In the genomic region with DNA sequence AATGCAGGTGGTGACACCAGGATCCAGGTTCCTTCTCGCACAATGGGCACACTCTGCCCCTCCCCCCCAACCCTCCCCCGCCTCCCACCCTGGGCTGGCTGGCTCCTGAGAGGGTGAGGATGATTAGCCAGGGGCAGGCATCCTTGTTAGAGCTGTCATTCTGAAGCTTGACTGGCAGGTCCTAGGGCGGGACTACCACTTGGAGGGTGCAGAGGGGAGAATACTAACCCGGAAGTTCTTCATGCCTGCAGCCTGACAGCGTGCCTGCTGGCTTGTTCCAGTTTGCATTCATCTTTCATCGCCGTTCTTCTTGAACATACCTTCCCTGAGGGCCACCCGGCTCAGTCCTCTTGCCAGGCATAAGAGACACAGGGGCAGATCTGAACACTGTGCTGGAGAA, we compare ENCODE assay signal across 21 mouse cellular contexts.
DNase-seq lines count a peak whose midpoint lies in the region; ATAC-seq and TF ChIP-seq lines count a peak whose summit lies in the region.
"Had no signal": no experiment of that assay in that cellular context is flagged by ENCODE, and none has a peak within 500 bp of the region (broad histone marks: within the 10 kb centered on the region; RNA-seq: fewer than 3 reads in every experiment).

No protein-coding gene starts in this region.

- H3K4me3 ChIP-seq in gastrocnemius, adult 2 months, result no peak overlapping the region
- H3K4me3 ChIP-seq in CH12.LX (replicated peaks in 1 of 3; ENCODE audit: low read depth in 2 of 3, low read length in 2 of 3, poor library complexity in 1 of 3), result peak overlapping the region in 1 of 3 experiments; percentile 31
- H3K4me3 ChIP-seq in embryonic facial prominence, embryonic 11.5 days (ENCODE audit: low read depth, low read length), result no peak overlapping the region
- no peak overlapping the region for H3K4me3 ChIP-seq in forebrain, postnatal 0 days (ENCODE audit: low read depth, low read length)
- H3K4me3 ChIP-seq in cerebellum, adult 2 months (replicated peaks; ENCODE audit: insufficient read depth, low read depth, low read length), result no peak overlapping the region
- H3K4me3 ChIP-seq: embryonic facial prominence, embryonic 15.5 days; hindbrain, embryonic 15.5 days; limb, embryonic 15.5 days had no signal

- intact Hi-C loops in gastrocnemius, adult 2 months (cut with DNase I), result no loop called here
- intact Hi-C loops in gastrocnemius, postnatal 36 days (cut with DNase I), result no loop called here

- no peak overlapping the region for H3K27ac ChIP-seq in gastrocnemius, adult 2 months
- no peak overlapping the region for H3K27ac ChIP-seq in CH12.LX (ENCODE audit: insufficient read depth, low read depth)
- H3K27ac ChIP-seq in embryonic facial prominence, embryonic 11.5 days (replicated peaks; ENCODE audit: low read depth, low read length), result no peak overlapping the region
- H3K27ac ChIP-seq in forebrain, postnatal 0 days (ENCODE audit: low read depth, low read length), result peak overlapping the region; percentile 88
- no peak overlapping the region for H3K27ac ChIP-seq in cerebellum, adult 2 months (ENCODE audit: insufficient read depth, low read length)
- H3K27ac ChIP-seq: embryonic facial prominence, embryonic 15.5 days; limb, embryonic 15.5 days had no signal

- 28% methylated on average over 8 of the region's 8 CpGs for WGBS in embryonic facial prominence, embryonic 11.5 days
- WGBS in forebrain, postnatal 0 days, result 36% methylated on average over 8 of the region's 8 CpGs
- 68% methylated on average over 8 of the region's 8 CpGs for WGBS in cerebellum, adult 2 months

- no peak overlapping the region; the same call in 1 of the 2 replicates for H3K9ac ChIP-seq in CH12.LX (ENCODE audit: insufficient read depth, low read depth)
- H3K9ac ChIP-seq in embryonic facial prominence, embryonic 11.5 days (replicated peaks; ENCODE audit: low read length), result no peak overlapping the region
- H3K9ac ChIP-seq in forebrain, postnatal 0 days, result no peak overlapping the region
- H3K9ac ChIP-seq: embryonic facial prominence, embryonic 15.5 days; hindbrain, embryonic 15.5 days; limb, embryonic 15.5 days had no signal

- DNase-seq in gastrocnemius, adult 2 months, result peak; percentile 3
- no peak for DNase-seq in gastrocnemius, postnatal 36 days
- DNase-seq in CH12.LX (ENCODE audit: extremely low read depth), result peak; percentile 1
- peak; percentile 36 for DNase-seq in embryonic facial prominence, embryonic 11.5 days (ENCODE audit: low spot score)
- no peak for DNase-seq in forebrain, postnatal 0 days
- no peak for DNase-seq in lung, postnatal 36 days
- no peak for DNase-seq in cerebellum, adult 2 months
- DNase-seq in frontal cortex, adult 2 months (ENCODE audit: extremely low spot score in 1 of 2, low spot score in 1 of 2), result no peak
- DNase-seq: adrenal gland, postnatal 10 days; cerebellum, adult 11-12 months; cerebellum, postnatal 36 days; gastrocnemius, postnatal 14 days; heart, postnatal 10 days; kidney, adult 11 months; kidney, postnatal 14 days; lung, postnatal 14 days; right cerebral cortex, postnatal 4 days; thymus, postnatal 4 days had no signal

- dilution Hi-C loops in CH12.LX (cut with MboI; ENCODE audit: extremely low pct_ligation_motif_present, extremely low pct_unique_long_range_greater_than_20kb, low sequenced_read_pairs), result no loop called here

- no peak for ATAC-seq in embryonic facial prominence, embryonic 11.5 days (replicated peaks; ENCODE audit: insufficient number of reproducible peaks, low FRiP score, low TSS enrichment, low read depth)
- ATAC-seq in forebrain, postnatal 0 days, result no peak

- no peaks in the 10 kb centered on the region for H3K79me2 ChIP-seq in CH12.LX (replicated peaks; ENCODE audit: control insufficient read depth, extremely low read depth, insufficient read depth, poor library complexity, severe bottlenecking)

- H3K36me3 ChIP-seq in CH12.LX (replicated peaks in 1 of 2; ENCODE audit: control insufficient read depth in 1 of 2, insufficient read depth in 1 of 2, low read length in 1 of 2), result no peaks in the 10 kb centered on the region
- no peaks in the 10 kb centered on the region for H3K36me3 ChIP-seq in embryonic facial prominence, embryonic 11.5 days (replicated peaks; ENCODE audit: control insufficient read depth, insufficient read depth, low read depth, low read length)
- no peaks in the 10 kb centered on the region; the same call in 1 of the 2 replicates for H3K36me3 ChIP-seq in forebrain, postnatal 0 days (ENCODE audit: insufficient read depth)
- H3K36me3 ChIP-seq: embryonic facial prominence, embryonic 15.5 days; hindbrain, embryonic 15.5 days; limb, embryonic 15.5 days had no signal

- no peak for TF ChIP-seq EP300 in CH12.LX (IDR thresholded peaks at IDR 0.05; ENCODE audit: low read length)

- no peak for TF ChIP-seq CTCF in gastrocnemius, adult 2 months (IDR thresholded peaks at IDR 0.05)
- no peak for TF ChIP-seq CTCF in CH12.LX (conservative IDR thresholded peaks at IDR 0.05 in 1 of 2, IDR thresholded peaks at IDR 0.05 in 1 of 2; ENCODE audit: low read depth in 2 of 2, low read length in 2 of 2)
- TF ChIP-seq CTCF in forebrain, postnatal 0 days (IDR thresholded peaks at IDR 0.05; ENCODE audit: low read depth), result no peak
- TF ChIP-seq CTCF in cerebellum, adult 2 months (IDR thresholded peaks at IDR 0.05; ENCODE audit: borderline replicate concordance, insufficient read depth, low read depth, low read length), result no peak

- H3K4me1 ChIP-seq in CH12.LX (ENCODE audit: control insufficient read depth in 1 of 2, insufficient read depth in 2 of 2), result no peaks in the 10 kb centered on the region
- no peaks in the 10 kb centered on the region for H3K4me1 ChIP-seq in embryonic facial prominence, embryonic 11.5 days (ENCODE audit: control insufficient read depth, insufficient read depth, low read length)
- peaks cover 69% of the 10 kb centered on the region for H3K4me1 ChIP-seq in forebrain, postnatal 0 days (ENCODE audit: insufficient read depth)
- H3K4me1 ChIP-seq in cerebellum, adult 2 months (ENCODE audit: control insufficient read depth, insufficient read depth, low read length), result no peaks in the 10 kb centered on the region; the same call in 1 of the 2 replicates
- H3K4me1 ChIP-seq: limb, embryonic 15.5 days had no signal

- peak overlapping the region; percentile 26; the same call in 1 of the 2 replicates for H3K4me2 ChIP-seq in CH12.LX (ENCODE audit: insufficient read depth, low read depth, poor library complexity, severe bottlenecking)
- no peak overlapping the region for H3K4me2 ChIP-seq in embryonic facial prominence, embryonic 11.5 days (ENCODE audit: low read depth, low read length)
- no peak overlapping the region for H3K4me2 ChIP-seq in forebrain, postnatal 0 days (ENCODE audit: low read depth)
- H3K4me2 ChIP-seq: embryonic facial prominence, embryonic 15.5 days; hindbrain, embryonic 15.5 days; limb, embryonic 15.5 days had no signal

- peaks cover 67% of the 10 kb centered on the region for H3K27me3 ChIP-seq in CH12.LX (replicated peaks)
- no peaks in the 10 kb centered on the region for H3K27me3 ChIP-seq in embryonic facial prominence, embryonic 11.5 days (ENCODE audit: control insufficient read depth, insufficient read depth, low read length)
- H3K27me3 ChIP-seq in forebrain, postnatal 0 days (ENCODE audit: insufficient read depth, low read length), result no peaks in the 10 kb centered on the region
- no peaks in the 10 kb centered on the region for H3K27me3 ChIP-seq in cerebellum, adult 2 months (ENCODE audit: control insufficient read depth, insufficient read depth, low read length)
- H3K27me3 ChIP-seq: hindbrain, embryonic 15.5 days; limb, embryonic 15.5 days had no signal

- in situ Hi-C loops in CH12.LX (cut with MboI; ENCODE audit: low pct_ligation_motif_present, low pct_unique_long_range_greater_than_20kb, low sequenced_read_pairs), result no loop called here

- no peaks in the 10 kb centered on the region for H3K9me3 ChIP-seq in CH12.LX (replicated peaks; ENCODE audit: low read length)
- no peaks in the 10 kb centered on the region for H3K9me3 ChIP-seq in embryonic facial prominence, embryonic 11.5 days (replicated peaks; ENCODE audit: control insufficient read depth, low read length)
- no peaks in the 10 kb centered on the region for H3K9me3 ChIP-seq in forebrain, postnatal 0 days (ENCODE audit: low read length)
- H3K9me3 ChIP-seq: embryonic facial prominence, embryonic 15.5 days; hindbrain, embryonic 15.5 days; limb, embryonic 15.5 days had no signal

- no peak for TF ChIP-seq POLR2A in CH12.LX (IDR thresholded peaks at IDR 0.05; ENCODE audit: low read depth, low read length)
- TF ChIP-seq POLR2A in cerebellum, adult 2 months (IDR thresholded peaks at IDR 0.05; ENCODE audit: borderline replicate concordance, insufficient read depth, low read length), result no peak

- no peak for TF ChIP-seq RAD21 in CH12.LX (IDR thresholded peaks at IDR 0.05; ENCODE audit: low read depth, low read length)

TF ChIP-seq in CH12.LX, 34 proteins besides CTCF, POLR2A, EP300 and RAD21:
- peak; percentile 69 for TF ChIP-seq ELF1 (IDR thresholded peaks at IDR 0.05; ENCODE audit: low read depth, low read length)
- no peak for TF ChIP-seq SIN3A (IDR thresholded peaks at IDR 0.05; ENCODE audit: low read length)
- TF ChIP-seq PAX5 (IDR thresholded peaks at IDR 0.05; ENCODE audit: low read length), result no peak
- no peak for TF ChIP-seq POLR2AphosphoS2 (IDR thresholded peaks at IDR 0.05; ENCODE audit: low read depth, low read length)
- no peak for TF ChIP-seq CHD2 (IDR thresholded peaks at IDR 0.05; ENCODE audit: low read length)
- TF ChIP-seq SMC3 (IDR thresholded peaks at IDR 0.05; ENCODE audit: low read depth, low read length), result no peak
- TF ChIP-seq MAZ (IDR thresholded peaks at IDR 0.05; ENCODE audit: low read depth, low read length), result no peak
- no peak for TF ChIP-seq UBTF (IDR thresholded peaks at IDR 0.05; ENCODE audit: low read depth, low read length)
- TF ChIP-seq MAFK (IDR thresholded peaks at IDR 0.05; ENCODE audit: insufficient replicate concordance, low read length), result no peak

Comparison
In these comparisons a context has a peak if more than half of its experiments do, and no peak if none do; other contexts are left out.
1. DNase-seq: peak in gastrocnemius, adult 2 months (single experiment), CH12.LX (single experiment) and embryonic facial prominence, embryonic 11.5 days (single experiment); none in gastrocnemius, postnatal 36 days (0 of 2), forebrain, postnatal 0 days (single experiment), lung, postnatal 36 days (single experiment), cerebellum, adult 2 months (0 of 2) and frontal cortex, adult 2 months (0 of 2).